Mouse (Mus musculus): ENCODE data around the gene Entpd3.

The Entpd3 gene

GRCm38 (mm10) chr9:120541411-120541810 lies 1.8 kb downstream of the Entpd3 start:
- no peak for DNase-seq

GRCm38 (mm10) chr9:120542241-120542640 lies 2.6 kb downstream of the Entpd3 start:
- DNase-seq: no peak

GRCm38 (mm10) chr9:120545994-120546393 lies 6.4 kb downstream of the Entpd3 start:
- DNase-seq: no peak

- no peak for DNase-seq
Observed at GRCm38 (mm10) chr9:120546482-120546881, 6.9 kb downstream of the Entpd3 start.

- no peak for DNase-seq
Observed at GRCm38 (mm10) chr9:120547026-120547668, 7.5 kb downstream of the Entpd3 start.

GRCm38 (mm10) chr9:120550778-120551177 lies 11.2 kb downstream of the Entpd3 start:
- no peak for DNase-seq

GRCm38 (mm10) chr9:120563590-120563989 lies 24.0 kb downstream of the Entpd3 start:
- DNase-seq: no peak

GRCm38 (mm10) chr9:120564247-120564646 lies 24.6 kb downstream of the Entpd3 start:
- no peak for DNase-seq

GRCm38 (mm10) chr9:120566384-120566783 lies 26.8 kb downstream of the Entpd3 start:
- DNase-seq: no peak

GRCm38 (mm10) chr9:120568917-120569316 lies 29.3 kb downstream of the Entpd3 start:
- DNase-seq: no peak

- DNase-seq: no peak
Observed at GRCm38 (mm10) chr9:120569721-120570333, 30.2 kb downstream of the Entpd3 start.

- no peak for DNase-seq
Observed at GRCm38 (mm10) chr9:120570334-120570725, 30.7 kb downstream of the Entpd3 start.

GRCm38 (mm10) chr9:120570741-120571592 lies 31.3 kb downstream of the Entpd3 start, which contains the start of gene Rpl14:
Rpl14 (plus strand) TSS chr9:120571444.
- peak; percentile 97 for DNase-seq

GRCm38 (mm10) chr9:120571593-120572385 lies 32.2 kb downstream of the Entpd3 start:
- DNase-seq: no peak

GRCm38 (mm10) chr9:120575748-120576661 lies 36.4 kb downstream of the Entpd3 start:
- no peak for DNase-seq

GRCm38 (mm10) chr9:120576662-120577013 lies 37.0 kb downstream of the Entpd3 start:
- no peak for DNase-seq

- DNase-seq: peak; percentile 92
Observed at GRCm38 (mm10) chr9:120577133-120577651, 37.6 kb downstream of the Entpd3 start.

GRCm38 (mm10) chr9:120577706-120578405 lies 38.2 kb downstream of the Entpd3 start:
- no peak for DNase-seq

- no peak for DNase-seq
Observed at GRCm38 (mm10) chr9:120578701-120579100, 39.1 kb downstream of the Entpd3 start.

- peak; percentile 59 for DNase-seq
Observed at GRCm38 (mm10) chr9:120579808-120580207, 40.2 kb downstream of the Entpd3 start.
